Mouse (Mus musculus) embryonic fibroblast, embryonic 13.5 days (primary cell): ENCODE results near the gene Ggt5. TPM values are rescaled to one million over a fixed set of nuclear protein-coding genes. Genes with fewer than 3 reads are reported as not detected.

ENCODE experiments used
- H3K27ac ChIP-seq: 2 replicates; pipeline ENCODE4 v1.5.1; 2012; ENCODE audit warnings: low read length, control low read depth, inconsistent platforms; ENCODE audit not compliant: insufficient read depth
- H3K4me1 ChIP-seq: 2 replicates; pipeline ENCODE4 v1.6.1; 2011; ENCODE audit warnings: low read length; ENCODE audit not compliant: control insufficient read depth, insufficient read depth
- H3K4me3 ChIP-seq: 2 replicates; pipeline ENCODE4 v1.5.1; 2011; ENCODE audit warnings: mild to moderate bottlenecking, control low read depth, low read length; ENCODE audit not compliant: insufficient read depth
- CTCF ChIP-seq: IDR thresholded peaks from 2 replicates; pipeline ENCODE4 v1.5.1; 2011; ENCODE audit warnings: mild to moderate bottlenecking, control low read depth, low read length, moderate library complexity, borderline replicate concordance; ENCODE audit not compliant: insufficient read depth
- POLR2A ChIP-seq: IDR thresholded peaks from 2 replicates; pipeline ENCODE4 v1.6.1; 2011; ENCODE audit warnings: low read depth, mild to moderate bottlenecking, control low read depth, low read length, moderate library complexity
- polyA plus RNA-seq: library from polyadenylated mRNA; stranded (reverse); fragments of >200 nt; gene quantifications from 2 replicates; pipeline ENCODE4 v1.2.4, GENCODE M21; 2011; ENCODE audit warnings: low read depth; ENCODE audit not compliant: missing spikeins, insufficient read length

Gene Ggt5
- polyA plus RNA-seq, 1 experiment: 0.88 TPM

DNA sequence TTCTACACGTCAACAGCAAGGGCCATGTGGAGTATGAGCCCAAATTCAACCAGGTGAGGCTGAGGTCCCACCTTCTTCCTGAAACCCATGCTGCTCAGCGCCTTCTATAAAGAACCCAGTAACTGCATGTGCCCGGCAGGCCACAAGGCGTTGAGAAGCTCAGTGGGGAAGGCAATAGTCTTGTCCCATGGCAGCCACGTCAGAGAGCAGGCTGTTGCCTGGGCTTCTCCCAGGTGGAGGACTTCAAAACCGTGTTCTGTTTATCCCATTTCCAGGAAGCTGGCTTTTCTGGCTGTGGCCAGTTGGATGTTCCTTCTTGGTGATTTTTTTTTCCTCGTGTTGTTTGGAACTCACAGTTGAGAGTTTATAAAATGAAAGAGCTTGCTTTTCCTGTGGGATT is 21.3 kb downstream of the Ggt5 start:
- Histone ChIP-seq H3K4me3 (no peak overlapping the region), H3K27ac (no peak overlapping the region), H3K4me1 (no peaks in the 10 kb centered on the region)
- no peak for TF ChIP-seq CTCF
- no peak for TF ChIP-seq POLR2A

DNA sequence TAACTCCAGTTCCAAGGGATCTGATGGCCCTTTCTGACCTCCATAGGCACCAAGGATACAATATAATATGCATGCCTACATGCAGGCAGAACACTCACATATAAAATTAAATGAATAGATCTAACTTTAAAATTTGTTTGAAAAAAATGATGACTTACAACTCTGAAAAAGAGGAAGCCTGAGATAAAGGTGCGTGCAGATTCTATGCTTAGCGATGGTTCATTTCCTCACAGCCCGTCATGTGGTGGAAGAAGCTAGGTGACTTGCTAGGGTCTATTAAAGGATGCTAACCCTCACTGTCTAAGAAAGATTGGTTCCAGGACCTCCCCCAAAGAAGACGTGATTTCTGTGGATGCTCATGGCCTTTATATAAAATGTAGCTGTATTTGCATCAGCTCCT is 26.9 kb downstream of the Ggt5 start:
- TF ChIP-seq CTCF: no peak
- no peak for TF ChIP-seq POLR2A
- H3K4me1 ChIP-seq: no peaks in the 10 kb centered on the region; the same call in 1 of the 2 replicates

DNA sequence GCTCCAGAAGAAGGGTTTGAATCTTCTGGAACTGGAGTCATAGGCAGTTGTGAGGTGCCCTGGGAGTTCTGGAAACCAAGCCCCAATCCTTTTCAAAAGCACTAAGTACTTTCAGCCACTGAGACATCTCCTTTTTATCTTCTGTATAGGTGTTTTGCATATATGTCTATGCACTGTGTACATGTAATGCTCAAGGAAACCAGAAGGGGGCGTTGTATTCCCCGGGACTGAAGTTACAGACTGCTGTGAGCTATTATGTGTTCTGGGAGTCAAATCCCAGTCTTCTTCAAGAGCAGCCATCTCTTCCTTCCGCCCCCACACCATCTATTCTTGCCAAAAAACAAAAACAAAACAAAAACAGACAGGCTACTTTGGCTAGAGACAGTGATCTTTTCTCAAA is 31.7 kb downstream of the Ggt5 start:
- Histone ChIP-seq H3K27ac (no peak overlapping the region), H3K4me1 (no peaks in the 10 kb centered on the region; the same call in 1 of the 2 replicates), H3K4me3 (no peak overlapping the region)
- TF ChIP-seq CTCF: no peak
- no peak for TF ChIP-seq POLR2A

More for the DNA sequence above, 26.9 kb downstream of the Ggt5 start:
- H3K4me3 ChIP-seq: no peak overlapping the region
- no peak overlapping the region for H3K27ac ChIP-seq

GRCm38 (mm10) chr10:75625920-75626319 is 36.8 kb downstream of the Ggt5 start:
- TF ChIP-seq POLR2A (no peak), CTCF (no peak)
- Histone ChIP-seq H3K4me1 (no peaks in the 10 kb centered on the region), H3K27ac (no peak overlapping the region), H3K4me3 (no peak overlapping the region)

GRCm38 (mm10) chr10:75626991-75627390 is 37.9 kb downstream of the Ggt5 start:
- TF ChIP-seq CTCF (no peak), POLR2A (no peak)
- no peak overlapping the region for H3K4me3 ChIP-seq
- H3K27ac ChIP-seq: no peak overlapping the region
- no peaks in the 10 kb centered on the region for H3K4me1 ChIP-seq

DNA sequence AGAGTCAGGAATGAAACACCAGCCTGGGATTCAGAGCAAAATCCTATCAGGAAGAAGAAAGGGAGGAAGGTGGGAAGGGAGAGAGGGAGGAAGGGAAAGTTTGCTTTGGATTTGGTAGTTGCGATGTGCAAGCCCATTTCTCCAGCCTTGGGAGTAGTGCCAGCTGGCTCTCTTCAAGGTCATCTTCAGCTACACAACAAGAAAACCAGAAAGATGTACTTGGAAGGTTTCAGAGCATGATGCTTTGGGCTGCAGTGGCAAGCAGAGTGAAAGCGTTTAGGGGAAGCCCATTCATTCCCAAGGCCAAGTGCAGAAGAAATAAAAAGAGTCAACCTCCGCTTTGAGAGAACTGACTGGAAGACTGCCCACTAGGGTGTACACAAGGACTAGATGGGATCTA is 38.4 kb downstream of the Ggt5 start:
- no peak overlapping the region for H3K4me3 ChIP-seq
- no peak overlapping the region for H3K27ac ChIP-seq
- no peaks in the 10 kb centered on the region for H3K4me1 ChIP-seq
- no peak for TF ChIP-seq CTCF
- TF ChIP-seq POLR2A: no peak

DNA sequence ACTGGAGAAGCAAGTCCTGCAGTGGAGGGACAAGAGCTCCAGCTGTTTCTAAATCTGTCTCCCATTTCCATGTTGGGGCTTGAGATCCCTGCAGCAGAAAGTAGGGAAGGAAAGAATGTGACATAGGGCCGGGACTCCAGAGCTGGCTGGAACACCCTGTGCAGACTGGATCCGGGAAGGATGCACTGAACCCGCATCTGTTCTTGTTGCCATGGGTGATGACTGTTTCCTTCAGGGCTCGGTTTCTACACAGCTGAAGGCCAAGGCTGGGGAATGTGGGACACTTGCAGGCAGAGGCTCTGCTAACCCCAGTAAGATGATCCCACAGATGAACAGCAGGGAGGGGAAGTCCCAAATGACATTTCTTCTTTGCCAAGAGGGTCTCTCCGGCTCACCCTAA is 43.5 kb downstream of the Ggt5 start:
- TF ChIP-seq CTCF (no peak), POLR2A (no peak)
- no peak overlapping the region for H3K27ac ChIP-seq
- H3K4me1 ChIP-seq: no peaks in the 10 kb centered on the region
- H3K4me3 ChIP-seq: no peak overlapping the region

DNA sequence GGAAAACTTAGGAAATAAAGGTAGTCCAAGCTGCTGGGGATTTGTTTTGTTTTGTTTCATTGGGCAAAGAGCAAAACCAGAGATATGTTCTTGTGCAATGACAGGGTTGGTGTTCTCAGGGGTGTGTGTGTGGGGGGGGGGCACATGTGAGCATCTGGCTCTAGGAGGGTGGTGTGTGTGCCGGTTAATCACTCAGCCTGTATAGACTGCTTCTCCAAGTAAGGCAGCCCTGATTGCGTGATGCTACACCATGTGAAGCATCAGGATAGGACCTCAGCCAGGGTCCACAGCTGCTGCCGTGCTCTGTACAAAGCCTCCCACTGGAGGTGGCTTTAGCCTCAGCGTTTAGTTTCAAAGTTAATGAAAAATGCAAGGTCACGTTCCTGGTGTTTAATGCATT is 43.9 kb downstream of the Ggt5 start:
- Histone ChIP-seq H3K4me1 (no peaks in the 10 kb centered on the region), H3K27ac (no peak overlapping the region), H3K4me3 (no peak overlapping the region)
- TF ChIP-seq POLR2A (no peak), CTCF (no peak)

DNA sequence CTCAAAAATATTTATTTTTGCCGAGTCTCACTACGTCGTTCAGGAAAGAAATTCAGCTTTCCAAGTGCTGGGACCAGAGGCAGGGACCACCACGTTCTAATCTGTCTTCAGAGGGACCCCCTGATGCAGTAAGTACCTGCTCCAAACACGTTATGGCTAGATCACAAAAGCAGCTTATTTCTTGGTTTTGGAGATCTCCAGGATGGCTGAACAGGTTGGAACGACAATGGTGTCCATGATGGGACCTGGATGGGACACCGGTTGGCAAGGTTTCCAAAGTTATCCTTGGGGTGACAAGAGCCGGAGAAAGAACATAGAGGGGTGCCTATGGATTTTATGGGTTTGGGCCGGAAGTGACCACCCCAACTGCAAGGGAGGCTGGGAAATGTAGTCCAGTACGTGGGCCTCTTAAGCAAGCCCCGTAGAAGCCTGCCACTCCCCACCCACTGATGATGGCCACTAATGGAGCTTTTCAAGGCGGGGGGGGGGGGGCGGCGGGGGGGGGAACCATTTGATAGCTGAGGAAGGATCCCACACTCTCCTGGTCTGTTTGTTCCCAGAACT is 44.5 kb downstream of the Ggt5 start:
- Histone ChIP-seq H3K4me3 (no peak overlapping the region), H3K27ac (no peak overlapping the region), H3K4me1 (no peaks in the 10 kb centered on the region)
- no peak for TF ChIP-seq CTCF
- no peak for TF ChIP-seq POLR2A

DNA sequence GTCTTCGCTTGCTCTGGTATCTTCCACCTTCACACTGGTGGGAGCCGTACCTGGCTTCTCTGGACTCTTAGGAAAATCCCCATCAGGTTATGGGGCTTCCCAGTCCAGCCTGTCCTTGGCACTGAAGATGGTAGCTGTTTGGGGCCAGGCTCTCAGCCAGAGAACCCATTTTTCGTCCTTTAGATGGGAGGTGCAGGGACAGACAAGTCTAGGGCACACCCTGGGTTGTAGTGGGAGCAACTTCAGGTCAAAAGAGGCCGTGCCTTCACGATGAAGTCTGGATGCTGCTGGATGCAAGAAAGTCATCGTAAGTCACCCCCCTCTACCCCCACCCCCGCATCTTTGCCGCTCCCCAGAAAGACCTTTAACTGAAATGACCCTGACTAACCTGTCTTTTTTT is 45.5 kb downstream of the Ggt5 start:
- TF ChIP-seq CTCF: no peak
- TF ChIP-seq POLR2A: no peak
- Histone ChIP-seq H3K27ac (no peak overlapping the region), H3K4me1 (no peaks in the 10 kb centered on the region), H3K4me3 (no peak overlapping the region)
